Mouse (Mus musculus): ENCODE measurements around the gene Parp3.

DNA sequence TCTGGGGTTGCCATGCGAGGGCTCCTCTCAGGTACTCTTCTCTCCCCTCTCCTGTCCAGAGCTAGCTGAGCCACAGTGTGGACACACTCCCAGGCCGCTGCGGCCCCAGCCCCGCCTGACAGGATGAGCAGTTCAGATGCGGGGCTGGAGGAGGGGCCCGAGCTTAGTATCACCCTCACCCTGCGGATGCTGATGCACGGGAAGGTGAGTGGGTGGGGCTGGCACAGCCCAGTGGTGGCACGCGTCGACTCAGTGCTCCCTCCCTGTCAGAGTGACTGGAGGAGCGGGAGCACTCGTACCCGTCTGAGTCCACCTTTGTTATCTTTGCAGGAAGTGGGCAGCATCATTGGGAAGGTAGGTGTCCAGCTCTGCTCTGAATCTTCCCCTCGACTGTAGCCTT lies 16.8 kb downstream of the Parp3 start:
- TF ChIP-seq GATA1 (IDR thresholded peaks at IDR 0.05; ENCODE audit: low read length) (no peak), TAL1 (IDR thresholded peaks at IDR 0.05; ENCODE audit: low read length) (no peak)

Measured in erythroblast, embryonic 14.5 days (primary cell).